8 mouse cellular contexts compared by ENCODE assay signal in the genomic region with DNA sequence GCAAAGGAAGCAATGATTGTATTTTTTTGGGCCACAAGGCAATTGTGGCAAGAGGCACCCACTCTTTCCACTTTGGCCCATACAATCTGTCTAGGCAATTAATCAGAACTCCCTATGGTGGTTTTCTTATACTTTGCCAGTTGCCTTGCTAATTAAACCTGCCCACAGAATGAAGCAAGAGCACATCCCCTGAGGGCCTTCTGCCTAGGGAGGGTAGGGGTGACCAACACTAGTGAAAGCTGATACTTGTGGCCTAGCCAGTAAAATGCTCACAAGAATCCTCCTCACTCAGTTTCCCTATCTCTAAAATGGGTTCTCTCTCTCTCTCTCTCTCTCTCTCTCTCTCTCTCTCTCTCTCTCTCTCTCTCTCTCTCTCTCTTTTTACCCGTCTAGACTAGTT. TPM values are rescaled to one million over a fixed set of nuclear protein-coding genes. Genes with fewer than 3 reads are reported as not detected.
DNase-seq lines count a peak whose midpoint lies in the region; ATAC-seq and TF ChIP-seq lines count a peak whose summit lies in the region.

No protein-coding gene starts in this region.

- no peak for TF ChIP-seq EP300 in stomach, postnatal 0 days (optimal IDR thresholded peaks at IDR 0.05)

- no peaks in the 10 kb centered on the region for H3K36me3 ChIP-seq in neural tube, embryonic 11.5 days (ENCODE audit: control insufficient read depth, insufficient read depth, low read length)
- H3K36me3 ChIP-seq in liver, embryonic 11.5 days (ENCODE audit: control insufficient read depth, insufficient read depth, low read length), result no peaks in the 10 kb centered on the region
- H3K36me3 ChIP-seq in stomach, postnatal 0 days (ENCODE audit: control insufficient read depth, insufficient read depth, low read length), result no peaks in the 10 kb centered on the region

- no peak for ATAC-seq in neural tube, embryonic 11.5 days (ENCODE audit: insufficient read depth, low FRiP score, low TSS enrichment)
- peak; percentile 16; the same call in 1 of the 2 replicates for ATAC-seq in liver, embryonic 11.5 days (replicated peaks; ENCODE audit: low FRiP score)
- peak; percentile 8; the same call in 1 of the 2 replicates for ATAC-seq in stomach, postnatal 0 days (ENCODE audit: low FRiP score, low TSS enrichment)

- H3K4me3 ChIP-seq in neural tube, embryonic 11.5 days (ENCODE audit: low read depth, low read length), result peak overlapping the region; percentile 47
- peak overlapping the region; percentile 55 for H3K4me3 ChIP-seq in liver, embryonic 11.5 days (ENCODE audit: low read depth, low read length)
- H3K4me3 ChIP-seq in stomach, postnatal 0 days (ENCODE audit: low read depth, low read length), result peak overlapping the region; percentile 58

- no peaks in the 10 kb centered on the region for H3K27me3 ChIP-seq in neural tube, embryonic 11.5 days (ENCODE audit: control insufficient read depth, insufficient read depth, low read length)
- H3K27me3 ChIP-seq in liver, embryonic 11.5 days (replicated peaks; ENCODE audit: control insufficient read depth, insufficient read depth, low read length), result no peaks in the 10 kb centered on the region
- no peaks in the 10 kb centered on the region for H3K27me3 ChIP-seq in stomach, postnatal 0 days (ENCODE audit: control insufficient read depth, insufficient read depth, low read length)

- H3K27ac ChIP-seq in neural tube, embryonic 11.5 days (ENCODE audit: low read depth, low read length), result no peak overlapping the region
- no peak overlapping the region for H3K27ac ChIP-seq in liver, embryonic 11.5 days (ENCODE audit: low read depth, low read length)
- H3K27ac ChIP-seq in stomach, postnatal 0 days (replicated peaks), result no peak overlapping the region

- WGBS in neural tube, embryonic 11.5 days, result 22% methylated on average over 1 of the region's 1 CpGs
- WGBS in liver, embryonic 11.5 days, result 0% methylated on average over 1 of the region's 1 CpGs
- WGBS in stomach, postnatal 0 days, result 29% methylated on average over 1 of the region's 1 CpGs

- H3K4me1 ChIP-seq in neural tube, embryonic 11.5 days (ENCODE audit: control insufficient read depth, insufficient read depth, low read length), result no peaks in the 10 kb centered on the region
- no peaks in the 10 kb centered on the region for H3K4me1 ChIP-seq in liver, embryonic 11.5 days (replicated peaks; ENCODE audit: control insufficient read depth, insufficient read depth, low read length)
- H3K4me1 ChIP-seq in stomach, postnatal 0 days (replicated peaks; ENCODE audit: control insufficient read depth, insufficient read depth), result no peaks in the 10 kb centered on the region

- peak; percentile 9 for DNase-seq in adrenal gland, postnatal 14 days
- DNase-seq in adrenal gland, postnatal 36 days, result no peak
- DNase-seq in neural tube, embryonic 11.5 days (ENCODE audit: low spot score), result no peak
- DNase-seq in neural tube, embryonic 10.5 days (ENCODE audit: extremely low spot score, low spot score), result no peak
- no peak for DNase-seq in liver, embryonic 11.5 days (ENCODE audit: low spot score)
- no peak for DNase-seq in stomach, postnatal 0 days (ENCODE audit: low spot score)
- no peak for DNase-seq in cerebellum, adult 11-12 months
- DNase-seq in ovary, postnatal 10 days (ENCODE audit: low spot score), result no peak

- no peaks in the 10 kb centered on the region for H3K9me3 ChIP-seq in neural tube, embryonic 11.5 days (ENCODE audit: control insufficient read depth, low read length)
- no peaks in the 10 kb centered on the region for H3K9me3 ChIP-seq in liver, embryonic 11.5 days (ENCODE audit: control insufficient read depth, low read length)
- no peaks in the 10 kb centered on the region for H3K9me3 ChIP-seq in stomach, postnatal 0 days (ENCODE audit: control insufficient read depth, low read length)

- no peak overlapping the region for H3K4me2 ChIP-seq in neural tube, embryonic 11.5 days (ENCODE audit: low read depth)
- H3K4me2 ChIP-seq in liver, embryonic 11.5 days, result peak overlapping the region; percentile 62
- H3K4me2 ChIP-seq in stomach, postnatal 0 days (replicated peaks; ENCODE audit: low read depth), result peak overlapping the region; percentile 50

- no peak for TF ChIP-seq CTCF in stomach, postnatal 0 days (IDR thresholded peaks at IDR 0.05; ENCODE audit: low read depth)

- H3K9ac ChIP-seq in neural tube, embryonic 11.5 days (ENCODE audit: low read length), result no peak overlapping the region
- no peak overlapping the region for H3K9ac ChIP-seq in liver, embryonic 11.5 days (ENCODE audit: low read depth, low read length)
- no peak overlapping the region for H3K9ac ChIP-seq in stomach, postnatal 0 days (ENCODE audit: low read length)

RNA-seq across cellular contexts. Expression of gene Diaph2, which starts 0.4 kb away (rescaled TPM):
- total RNA-seq in adrenal gland, postnatal 14 days (2021), result 24.3 and 24.4 TPM in 2 replicates
- total RNA-seq in adrenal gland, postnatal 36 days (2021), result 10 to 100 TPM; 25.1 to 28.0 TPM
- 3.7 and 3.8 TPM in 2 replicates for polyA plus RNA-seq in neural tube, embryonic 11.5 days (2014; fragmentation: Nextera tagmentation; extraction: Ambion mirVana)
- polyA plus RNA-seq in liver, embryonic 11.5 days (2014; fragmentation: Nextera tagmentation; extraction: Ambion mirVana), result 1.2 and 2.0 TPM in 2 replicates
- polyA plus RNA-seq in stomach, postnatal 0 days (2015; fragmentation: Nextera tagmentation; extraction: Ambion mirVana), result 5.1 and 5.8 TPM in 2 replicates
